Mouse (Mus musculus) neural tube, embryonic 14.5 days (tissue): ENCODE results near the gene Ddrgk1. TPM values are rescaled to one million over a fixed set of nuclear protein-coding genes. Genes with fewer than 3 reads are reported as not detected.

Source experiments
- ATAC-seq: fragments of 200-750 bp; cut with Nextera tagmentation; 2 replicates; pipeline ENCODE4 v1.8.0; 2017; ENCODE audit warnings: low read depth, mild to moderate bottlenecking, moderate TSS enrichment, moderate library complexity
- H3K27ac ChIP-seq: fragments of 300-500 bp; sonication (generic); 2 replicates; pipeline ENCODE4 v1.5.1; 2014; ENCODE audit warnings: low read depth, mild to moderate bottlenecking, control low read depth, low read length, moderate library complexity, mixed read lengths
- H3K27me3 ChIP-seq: fragments of 300-500 bp; sonication (generic); 2 replicates; pipeline ENCODE4 v1.6.1; 2014; ENCODE audit warnings: low read length; ENCODE audit not compliant: control insufficient read depth, insufficient read depth
- H3K36me3 ChIP-seq: fragments of 300-500 bp; sonication (generic); 2 replicates; pipeline ENCODE4 v1.6.1; 2014; ENCODE audit warnings: low read length, mixed read lengths; ENCODE audit not compliant: control insufficient read depth, insufficient read depth
- H3K4me1 ChIP-seq: fragments of 300-500 bp; sonication (generic); 2 replicates; pipeline ENCODE4 v1.6.1; 2014; ENCODE audit warnings: low read length; ENCODE audit not compliant: control insufficient read depth, insufficient read depth
- H3K4me2 ChIP-seq: fragments of 300-500 bp; sonication (generic); 2 replicates; pipeline ENCODE4 v1.6.1; 2014; ENCODE audit warnings: mild to moderate bottlenecking, low read depth, low read length, control low read depth
- H3K4me3 ChIP-seq: fragments of 300-500 bp; sonication (generic); 2 replicates; pipeline ENCODE4 v1.5.1; 2014; ENCODE audit warnings: low read depth, low read length, control low read depth, mixed read lengths
- H3K9ac ChIP-seq: fragments of 300-500 bp; sonication (generic); replicated peaks from 2 replicates; pipeline ENCODE4 v1.6.1; 2014; ENCODE audit warnings: low read depth, mild to moderate bottlenecking, control low read depth, low read length, mixed read lengths
- H3K9me3 ChIP-seq: fragments of 300-500 bp; sonication (generic); 2 replicates; pipeline ENCODE4 v1.6.1; 2016; ENCODE audit warnings: low read length; ENCODE audit not compliant: control insufficient read depth
- WGBS: fragments of 180-500 bp; shearing (Covaris S2); extraction: QIAGEN DNeasy Blood & Tissue Kit; methylation state at CpG from one replicate; pipeline ENCODE4 v1.1.7; 2014; 5-methylcytosine and 5-hydroxymethylcytosine counted together
- polyA plus RNA-seq: library from polyadenylated mRNA; unstranded; fragments of >200 nt; fragmentation: Nextera tagmentation; extraction: Ambion mirVana; gene quantifications from 2 replicates; pipeline ENCODE4 v1.2.1, GENCODE M21; 2014

Ddrgk1 gene
- 75.0 and 77.0 TPM in 2 replicates for polyA plus RNA-seq

- peak within 1 kb of the TSS; percentile 78 for H3K9ac ChIP-seq
- H3K4me1 ChIP-seq, result peaks cover 15% of the 10 kb centered on the region
- H3K9me3 ChIP-seq, result no peaks in the 10 kb centered on the region
- H3K27ac ChIP-seq, result peak within 1 kb of the TSS; percentile 99
- WGBS, result under 1% methylated on average over 39 of the region's 40 CpGs
- no peaks in the 10 kb centered on the region for H3K27me3 ChIP-seq
- ATAC-seq, result peak; percentile 97
- H3K36me3 ChIP-seq, result peaks cover 24% of the 10 kb centered on the region
- peak within 1 kb of the TSS; percentile 54 for H3K4me3 ChIP-seq
- peak within 1 kb of the TSS; percentile 66 for H3K4me2 ChIP-seq
Observed at GRCm38 (mm10) chr2:130664102-130664701, at the start of gene Ddrgk1. Gene Ddrgk1 (minus strand): TSS chr2:130664659.

- no peak overlapping the region for H3K4me2 ChIP-seq
- H3K4me1 ChIP-seq, result no peaks in the 10 kb centered on the region
- H3K27me3 ChIP-seq, result no peaks in the 10 kb centered on the region
- no peak overlapping the region for H3K9ac ChIP-seq
- no peak overlapping the region for H3K27ac ChIP-seq
- no peaks in the 10 kb centered on the region for H3K9me3 ChIP-seq
- H3K4me3 ChIP-seq, result no peak overlapping the region
- H3K36me3 ChIP-seq, result peaks cover 39% of the 10 kb centered on the region
- ATAC-seq, result no peak
- 73% methylated on average over 10 of the region's 10 CpGs for WGBS
Observed at GRCm38 (mm10) chr2:130707057-130707456, 42.6 kb upstream of the Ddrgk1 start.

GRCm38 (mm10) chr2:130706602-130707001, 42.1 kb upstream of the Ddrgk1 start:
- Histone ChIP-seq H3K27me3 (no peaks in the 10 kb centered on the region), H3K9ac (no peak overlapping the region), H3K4me3 (no peak overlapping the region), H3K4me2 (no peak overlapping the region), H3K27ac (no peak overlapping the region), H3K36me3 (peaks cover 35% of the 10 kb centered on the region), H3K4me1 (no peaks in the 10 kb centered on the region), H3K9me3 (no peaks in the 10 kb centered on the region)
- WGBS, result 74% methylated on average over 4 of the region's 4 CpGs
- no peak for ATAC-seq

GRCm38 (mm10) chr2:130705178-130705577, 40.7 kb upstream of the Ddrgk1 start:
- peaks cover 21% of the 10 kb centered on the region for H3K36me3 ChIP-seq
- H3K9me3 ChIP-seq, result no peaks in the 10 kb centered on the region
- no peak overlapping the region for H3K4me3 ChIP-seq
- H3K4me2 ChIP-seq, result no peak overlapping the region
- no peak overlapping the region for H3K27ac ChIP-seq
- H3K4me1 ChIP-seq, result no peaks in the 10 kb centered on the region
- no peak overlapping the region for H3K9ac ChIP-seq
- WGBS, result 75% methylated on average over 6 of the region's 6 CpGs
- H3K27me3 ChIP-seq, result no peaks in the 10 kb centered on the region
- ATAC-seq, result no peak

- H3K36me3 ChIP-seq, result peaks cover 12% of the 10 kb centered on the region
- no peaks in the 10 kb centered on the region for H3K9me3 ChIP-seq
- ATAC-seq, result no peak
- no peaks in the 10 kb centered on the region for H3K4me1 ChIP-seq
- WGBS, result 73% methylated on average over 9 of the region's 9 CpGs
- no peak overlapping the region for H3K27ac ChIP-seq
- H3K27me3 ChIP-seq, result no peaks in the 10 kb centered on the region
- no peak overlapping the region for H3K4me3 ChIP-seq
- H3K4me2 ChIP-seq, result no peak overlapping the region
- H3K9ac ChIP-seq, result no peak overlapping the region
Observed at GRCm38 (mm10) chr2:130704040-130705001, 39.9 kb upstream of the Ddrgk1 start.

GRCm38 (mm10) chr2:130697821-130698266, 33.4 kb upstream of the Ddrgk1 start:
- H3K27me3 ChIP-seq, result peaks cover 24% of the 10 kb centered on the region
- H3K4me3 ChIP-seq, result peak overlapping the region; percentile 45
- H3K9me3 ChIP-seq, result no peaks in the 10 kb centered on the region
- H3K9ac ChIP-seq, result peak overlapping the region; percentile 50; the same call in 1 of the 2 replicates
- H3K27ac ChIP-seq, result no peak overlapping the region
- ATAC-seq, result peak; percentile 29; the same call in 1 of the 2 replicates
- 1% methylated on average over 14 of the region's 14 CpGs for WGBS
- peaks cover 16% of the 10 kb centered on the region; the same call in 1 of the 2 replicates for H3K4me1 ChIP-seq
- H3K36me3 ChIP-seq, result no peaks in the 10 kb centered on the region
- H3K4me2 ChIP-seq, result peak overlapping the region; percentile 97

GRCm38 (mm10) chr2:130697153-130697810, 32.8 kb upstream of the Ddrgk1 start, which contains the start of gene Slc4a11:
Gene Slc4a11 (minus strand): TSS chr2:130697519.
- ATAC-seq, result peak; percentile 67
- WGBS, result under 1% methylated on average over 65 of the region's 65 CpGs
- H3K36me3 ChIP-seq, result no peaks in the 10 kb centered on the region
- H3K9ac ChIP-seq, result peak within 1 kb of the TSS; percentile 50
- peak within 1 kb of the TSS; percentile 45 for H3K4me3 ChIP-seq
- H3K27me3 ChIP-seq, result peaks cover 24% of the 10 kb centered on the region
- H3K27ac ChIP-seq, result no peak within 1 kb of the TSS
- peak within 1 kb of the TSS; percentile 97 for H3K4me2 ChIP-seq
- peaks cover 16% of the 10 kb centered on the region; the same call in 1 of the 2 replicates for H3K4me1 ChIP-seq
- H3K9me3 ChIP-seq, result no peaks in the 10 kb centered on the region

GRCm38 (mm10) chr2:130696700-130697152, 32.3 kb upstream of the Ddrgk1 start:
- Histone ChIP-seq H3K4me1 (peaks cover 16% of the 10 kb centered on the region; the same call in 1 of the 2 replicates), H3K4me3 (peak overlapping the region; percentile 45), H3K9me3 (no peaks in the 10 kb centered on the region), H3K9ac (peak overlapping the region; percentile 50), H3K4me2 (peak overlapping the region; percentile 97), H3K36me3 (no peaks in the 10 kb centered on the region), H3K27ac (no peak overlapping the region), H3K27me3 (peaks cover 24% of the 10 kb centered on the region)
- ATAC-seq, result peak; percentile 26
- WGBS, result 2% methylated on average over 31 of the region's 31 CpGs
